Mouse (Mus musculus) heart, adult 11 months (tissue): Measurements from ENCODE around the gene Gmppb.

Experiments used
- DNase-seq: peaks from one replicate; pipeline ENCODE4 v3.0.0; 2022

Gene Gmppb

GRCm38 (mm10) chr9:108082988-108083431 is 34.0 kb downstream of the Gmppb start, which contains the start of gene Rnf123:
Gene Rnf123 (minus strand): TSS chr9:108083346.
- DNase-seq = no peak

GRCm38 (mm10) chr9:108083561-108083960 is 34.5 kb downstream of the Gmppb start:
- DNase-seq = no peak

- DNase-seq = no peak
Measured at GRCm38 (mm10) chr9:108085261-108085660, 36.2 kb downstream of the Gmppb start.

- DNase-seq = no peak
Measured at GRCm38 (mm10) chr9:108090611-108091120, 41.6 kb downstream of the Gmppb start.

- DNase-seq = no peak
Measured at GRCm38 (mm10) chr9:108093586-108093985, 44.5 kb downstream of the Gmppb start.

GRCm38 (mm10) chr9:108094184-108094941 is 45.3 kb downstream of the Gmppb start, which contains the start of gene Apeh:
Gene Apeh (minus strand): TSS chr9:108094606.
- peak; percentile 99 for DNase-seq

- DNase-seq = peak; percentile 95
Measured at GRCm38 (mm10) chr9:108094998-108095411, 46.0 kb downstream of the Gmppb start.

- DNase-seq = no peak
Measured at GRCm38 (mm10) chr9:108095518-108095917, 46.5 kb downstream of the Gmppb start.

- no peak for DNase-seq
Measured at GRCm38 (mm10) chr9:108095949-108096712, 47.1 kb downstream of the Gmppb start.

- DNase-seq = no peak
Measured at GRCm38 (mm10) chr9:108099619-108100018, 50.6 kb downstream of the Gmppb start.
